Mouse (Mus musculus): ENCODE measurements around the gene Cyb561.

GRCm38 (mm10) chr11:105928171-105928570, 25.0 kb downstream of the Cyb561 start:
- TF ChIP-seq POLR2A (IDR thresholded peaks at IDR 0.05; ENCODE audit: insufficient read depth, low read length), result no peak
- no peak for TF ChIP-seq EP300 (IDR thresholded peaks at IDR 0.05; ENCODE audit: insufficient read depth, low read depth, low read length)
- no peak for TF ChIP-seq CTCF (IDR thresholded peaks at IDR 0.05; ENCODE audit: low read depth, low read length)

Data from ES-Bruce4 (cell line).